Mouse (Mus musculus): ENCODE measurements around the gene Itpk1.

- TF ChIP-seq POLR2A (IDR thresholded peaks at IDR 0.05; ENCODE audit: low read depth, low read length) (no peak), CTCF (IDR thresholded peaks at IDR 0.05; ENCODE audit: extremely low read depth, insufficient read length, insufficient replicate concordance, low read depth, low read length) (no peak)
Observed at GRCm38 (mm10) chr12:102623827-102624226, 80.9 kb downstream of the Itpk1 start.

All from small intestine, adult 2 months (tissue).